Mouse (Mus musculus) layer of hippocampus, postnatal 25 days (tissue): ENCODE results near the gene Nfasc. TPM values are rescaled to one million over a fixed set of nuclear protein-coding genes. Genes with fewer than 3 reads are reported as not detected.

Experiments used
- DNase-seq, 2 experiments: peaks; one replicate each; pipeline ENCODE4 v3.0.0; 2022; ENCODE audit warnings: mixed read lengths in 2 of 2, low spot score in 1 of 2; ENCODE audit errors: extremely low spot score in 1 of 2
- total RNA-seq, 2 experiments: library from RNA; stranded (reverse); gene quantifications; 2 replicates each; pipeline ENCODE4 v1.2.3; 2021

The Nfasc gene
- total RNA-seq, 2 experiments from 2014 or later, result 186 to 238 TPM

DNA sequence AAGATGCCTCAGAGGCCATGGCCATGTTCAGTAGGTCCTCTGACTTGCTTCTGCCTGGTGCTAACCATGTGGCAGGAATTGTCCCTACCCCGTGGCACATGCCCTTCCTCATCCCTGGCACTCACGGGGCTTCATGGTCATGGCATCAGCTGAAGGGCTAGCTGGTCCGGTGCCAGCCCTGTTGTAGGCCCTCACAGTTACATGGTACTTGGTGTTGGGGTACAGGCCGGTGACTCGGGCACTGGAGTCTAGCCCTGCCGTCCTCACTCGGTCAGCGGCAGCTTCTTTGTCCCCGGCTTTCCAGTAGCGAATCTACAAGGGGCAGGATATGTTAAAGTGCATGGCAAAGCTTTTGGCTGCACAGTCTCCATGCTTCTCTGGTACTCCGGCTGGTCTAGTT, 224.8 kb downstream of the Nfasc start:
- DNase-seq, result no peak

DNA sequence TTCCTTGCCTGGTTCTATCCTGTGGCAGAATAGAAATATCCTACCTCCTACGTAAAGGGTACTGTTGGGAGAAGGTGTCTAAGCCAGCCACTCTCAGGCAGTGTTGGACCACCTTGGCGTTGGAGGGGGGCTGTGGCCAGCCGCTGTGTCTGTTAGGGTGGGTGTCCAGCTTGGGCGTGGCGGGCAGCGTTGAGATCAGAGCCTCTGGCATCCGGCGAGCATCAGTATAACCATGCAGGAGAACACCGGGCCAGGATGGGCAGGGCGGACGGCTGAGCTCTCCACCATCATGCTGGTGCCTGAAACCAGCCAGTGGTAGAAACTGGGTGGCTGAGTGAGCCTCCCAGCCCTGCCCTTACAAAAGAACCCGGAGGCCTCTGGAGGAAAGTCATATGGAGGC, 226.3 kb downstream of the Nfasc start:
- no peak for DNase-seq

Other genes with a start within 250 kb of the Nfasc start
- 1 to 10 TPM; 5.3 to 6.2 TPM for gene Tmem81, start 235.6 kb downstream of the Nfasc start, total RNA-seq
- 10 to 100 TPM; 69.3 to 69.6 TPM for gene Cntn2, start 198.5 kb downstream of the Nfasc start, total RNA-seq
- 100 to 1,000 TPM; 208 to 219 TPM for gene Lrrn2, start 138.5 kb upstream of the Nfasc start, total RNA-seq